ENCODE assay signal across 8 mouse cellular contexts in genomic region chr8:83996567-83997505, GRCm38 (mm10). TPM values are rescaled to one million over a fixed set of nuclear protein-coding genes. Genes with fewer than 3 reads are reported as not detected.
A peak's percentile ranks its signal among the peaks of the same experiment; 100 is the strongest.
DNase-seq lines count a peak whose midpoint lies in the region; ATAC-seq and TF ChIP-seq lines count a peak whose summit lies in the region.

No protein-coding gene starts in this region.

- H3K27me3 ChIP-seq in intestine, postnatal 0 days (replicated peaks; ENCODE audit: control insufficient read depth, insufficient read depth, low read length), result no peaks in the 10 kb centered on the region
- H3K27me3 ChIP-seq in limb, embryonic 13.5 days, result 0 out of 2 replicates have a peak, but pooled peaks cover 12% of the 10 kb centered on the region
- H3K27me3 ChIP-seq in midbrain, embryonic 14.5 days (ENCODE audit: control insufficient read depth, insufficient read depth, low read length), result peaks cover 15% of the 10 kb centered on the region; the same call in 1 of the 2 replicates

- DNase-seq in 3134 (ENCODE audit: extremely low read depth, insufficient read length, low spot score), result peak; percentile 84
- DNase-seq in adrenal gland, postnatal 14 days, result peak; percentile 96
- DNase-seq in embryo, embryonic 9.5 days (ENCODE audit: extremely low spot score), result peak; percentile 90
- peak; percentile 89 for DNase-seq in midbrain, embryonic 14.5 days
- DNase-seq in spleen, adult 12 weeks (ENCODE audit: low spot score), result peak; percentile 72

- H3K9me3 ChIP-seq in intestine, postnatal 0 days (ENCODE audit: control insufficient read depth), result no peaks in the 10 kb centered on the region
- H3K9me3 ChIP-seq in limb, embryonic 13.5 days, result no peaks in the 10 kb centered on the region
- no peaks in the 10 kb centered on the region for H3K9me3 ChIP-seq in midbrain, embryonic 14.5 days (ENCODE audit: control insufficient read depth, low read length)

- H3K9ac ChIP-seq in intestine, postnatal 0 days (ENCODE audit: low read depth, low read length), result peak overlapping the region; percentile 53
- peak overlapping the region; percentile 95 for H3K9ac ChIP-seq in limb, embryonic 13.5 days
- peak overlapping the region; percentile 67 for H3K9ac ChIP-seq in midbrain, embryonic 14.5 days (replicated peaks; ENCODE audit: low read length)

- H3K4me3 ChIP-seq in intestine, postnatal 0 days (ENCODE audit: low read depth, low read length), result peak overlapping the region; percentile 67
- H3K4me3 ChIP-seq in limb, embryonic 13.5 days, result peak overlapping the region; percentile 78
- peak overlapping the region; percentile 69 for H3K4me3 ChIP-seq in midbrain, embryonic 14.5 days (replicated peaks; ENCODE audit: low read depth, low read length)

- H3K4me2 ChIP-seq in intestine, postnatal 0 days (replicated peaks; ENCODE audit: low read depth), result peak overlapping the region; percentile 93
- peak overlapping the region; percentile 85 for H3K4me2 ChIP-seq in limb, embryonic 13.5 days (replicated peaks)
- peak overlapping the region; percentile 77 for H3K4me2 ChIP-seq in midbrain, embryonic 14.5 days (ENCODE audit: low read length)

- ATAC-seq in granulocyte monocyte progenitor cell, adult 5-6 weeks (replicated peaks; ENCODE audit: poor library complexity, severe bottlenecking), result peak; percentile 69
- peak; percentile 74 for ATAC-seq in intestine, postnatal 0 days
- peak; percentile 79 for ATAC-seq in limb, embryonic 13.5 days (ENCODE audit: low FRiP score, low read depth)
- ATAC-seq in midbrain, embryonic 14.5 days (ENCODE audit: low FRiP score, low TSS enrichment), result peak; percentile 74

- peak overlapping the region; percentile 82 for H3K27ac ChIP-seq in intestine, postnatal 0 days (ENCODE audit: low read depth, low read length)
- H3K27ac ChIP-seq in limb, embryonic 13.5 days, result peak overlapping the region; percentile 98
- peak overlapping the region; percentile 96 for H3K27ac ChIP-seq in midbrain, embryonic 14.5 days (replicated peaks; ENCODE audit: low read depth, low read length)

- WGBS in intestine, postnatal 0 days, result under 1% methylated on average over 52 of the region's 103 CpGs
- 0% methylated on average over 38 of the region's 103 CpGs for WGBS in limb, embryonic 13.5 days
- under 1% methylated on average over 64 of the region's 103 CpGs for WGBS in midbrain, embryonic 14.5 days

- peaks cover 14% of the 10 kb centered on the region; the same call in 1 of the 2 replicates for H3K36me3 ChIP-seq in intestine, postnatal 0 days (ENCODE audit: control insufficient read depth, insufficient read depth)
- H3K36me3 ChIP-seq in limb, embryonic 13.5 days, result peaks cover 54% of the 10 kb centered on the region
- peaks cover 39% of the 10 kb centered on the region for H3K36me3 ChIP-seq in midbrain, embryonic 14.5 days (ENCODE audit: control insufficient read depth, insufficient read depth, low read length)

- no peaks in the 10 kb centered on the region; the same call in 1 of the 2 replicates for H3K4me1 ChIP-seq in intestine, postnatal 0 days (replicated peaks; ENCODE audit: control insufficient read depth, insufficient read depth, low read length)
- peaks cover 38% of the 10 kb centered on the region for H3K4me1 ChIP-seq in limb, embryonic 13.5 days
- H3K4me1 ChIP-seq in midbrain, embryonic 14.5 days (ENCODE audit: control insufficient read depth, insufficient read depth, low read length), result peaks cover 16% of the 10 kb centered on the region

- no peak for TF ChIP-seq CTCF in intestine, postnatal 0 days (IDR thresholded peaks at IDR 0.05; ENCODE audit: low read depth)

RNA-seq across cellular contexts. Expression of gene Samd1, which starts 0.6 kb away (rescaled TPM):
- total RNA-seq in adrenal gland, postnatal 14 days (2021), result 37.0 and 42.5 TPM in 2 replicates
- total RNA-seq in granulocyte monocyte progenitor cell, adult 5-6 weeks (2014; fragmentation: Nextera tagmentation), result 58.8 and 66.1 TPM in 2 replicates
- 37.5 and 60.0 TPM in 2 replicates for total RNA-seq in granulocyte monocyte progenitor cell, adult 5-6 weeks (2017)
- polyA plus RNA-seq in intestine, postnatal 0 days (2015; fragmentation: Nextera tagmentation; extraction: Ambion mirVana), result 3.5 and 4.5 TPM in 2 replicates
- polyA plus RNA-seq in limb, embryonic 13.5 days (2015; fragmentation: Nextera tagmentation; extraction: Ambion mirVana), result 12.3 and 12.4 TPM in 2 replicates
- polyA plus RNA-seq in midbrain, embryonic 14.5 days (2014; fragmentation: Nextera tagmentation; extraction: Ambion mirVana), result 10.5 and 14.2 TPM in 2 replicates

RNA-seq across cellular contexts. Expression of gene 1700067K01Rik, which starts 4.5 kb away (rescaled TPM):
- 0.56 and 0.83 TPM in 2 replicates for total RNA-seq in adrenal gland, postnatal 14 days (2021)
- total RNA-seq in granulocyte monocyte progenitor cell, adult 5-6 weeks (2014; fragmentation: Nextera tagmentation), result 2.3 TPM in 1 of 2 replicates, not detected in the other
- not detected in 2 replicates for total RNA-seq in granulocyte monocyte progenitor cell, adult 5-6 weeks (2017)
- 0.68 and 0.86 TPM in 2 replicates for polyA plus RNA-seq in intestine, postnatal 0 days (2015; fragmentation: Nextera tagmentation; extraction: Ambion mirVana)
- polyA plus RNA-seq in limb, embryonic 13.5 days (2015; fragmentation: Nextera tagmentation; extraction: Ambion mirVana), result 1.3 and 1.4 TPM in 2 replicates
- polyA plus RNA-seq in midbrain, embryonic 14.5 days (2014; fragmentation: Nextera tagmentation; extraction: Ambion mirVana), result 0.53 and 0.89 TPM in 2 replicates

RNA-seq across cellular contexts. Expression of gene 2210011C24Rik, which starts 15.1 kb away (rescaled TPM):
- total RNA-seq in adrenal gland, postnatal 14 days (2021), result not detected in 2 replicates
- total RNA-seq in granulocyte monocyte progenitor cell, adult 5-6 weeks (2014; fragmentation: Nextera tagmentation), result not detected in 2 replicates
- total RNA-seq in granulocyte monocyte progenitor cell, adult 5-6 weeks (2017), result not detected in 2 replicates
- 4.5 and 4.7 TPM in 2 replicates for polyA plus RNA-seq in intestine, postnatal 0 days (2015; fragmentation: Nextera tagmentation; extraction: Ambion mirVana)
- polyA plus RNA-seq in limb, embryonic 13.5 days (2015; fragmentation: Nextera tagmentation; extraction: Ambion mirVana), result 0.22 and 0.31 TPM in 2 replicates
- polyA plus RNA-seq in midbrain, embryonic 14.5 days (2014; fragmentation: Nextera tagmentation; extraction: Ambion mirVana), result 0.94 TPM in 1 of 2 replicates, not detected in the other

RNA-seq across cellular contexts. Expression of gene Prkaca, which starts 24.0 kb away (rescaled TPM):
- total RNA-seq in adrenal gland, postnatal 14 days (2021), result 251 and 300 TPM in 2 replicates
- total RNA-seq in granulocyte monocyte progenitor cell, adult 5-6 weeks (2014; fragmentation: Nextera tagmentation), result 36.4 and 39.3 TPM in 2 replicates
- 18.2 and 20.3 TPM in 2 replicates for total RNA-seq in granulocyte monocyte progenitor cell, adult 5-6 weeks (2017)
- polyA plus RNA-seq in intestine, postnatal 0 days (2015; fragmentation: Nextera tagmentation; extraction: Ambion mirVana), result 70.7 and 72.5 TPM in 2 replicates
- 169 and 174 TPM in 2 replicates for polyA plus RNA-seq in limb, embryonic 13.5 days (2015; fragmentation: Nextera tagmentation; extraction: Ambion mirVana)
- 181 and 207 TPM in 2 replicates for polyA plus RNA-seq in midbrain, embryonic 14.5 days (2014; fragmentation: Nextera tagmentation; extraction: Ambion mirVana)

RNA-seq across cellular contexts. Expression of gene Palm3, which starts 24.4 kb away (rescaled TPM):
- total RNA-seq in adrenal gland, postnatal 14 days (2021), result 0.38 and 0.52 TPM in 2 replicates
- total RNA-seq in granulocyte monocyte progenitor cell, adult 5-6 weeks (2014; fragmentation: Nextera tagmentation), result not detected in 2 replicates
- not detected in 2 replicates for total RNA-seq in granulocyte monocyte progenitor cell, adult 5-6 weeks (2017)
- polyA plus RNA-seq in intestine, postnatal 0 days (2015; fragmentation: Nextera tagmentation; extraction: Ambion mirVana), result 0.30 and 0.39 TPM in 2 replicates
- polyA plus RNA-seq in limb, embryonic 13.5 days (2015; fragmentation: Nextera tagmentation; extraction: Ambion mirVana), result 6.6 and 7.6 TPM in 2 replicates
- 0.65 and 0.87 TPM in 2 replicates for polyA plus RNA-seq in midbrain, embryonic 14.5 days (2014; fragmentation: Nextera tagmentation; extraction: Ambion mirVana)

Comparison
In these comparisons a context has a peak if more than half of its experiments do, and no peak if none do; other contexts are left out.
1. Peak in every context shown above with its lines: DNase-seq, ATAC-seq, H3K4me3 ChIP-seq and H3K27ac ChIP-seq.